Mouse (Mus musculus) limb, embryonic 12.5 days (tissue): ENCODE measurements at regions not wholly inside any gene's neighbourhood (a gene's known extent, or its start where the extent isn't known, plus 50 kb on each side); places are given as distances from the start of the nearest gene placed in this dataset.
A peak's percentile ranks its signal among the peaks of the same experiment; 100 is the strongest.

Experiments used
- ATAC-seq: fragments of 200-750 bp; cut with Nextera tagmentation; 2 replicates; pipeline ENCODE4 v1.8.0; 2017; ENCODE audit warnings: low read depth, moderate TSS enrichment; ENCODE audit not compliant: insufficient number of reproducible peaks, insufficient read depth, low FRiP score, low TSS enrichment
- H3K27ac ChIP-seq: fragments of 300-500 bp; sonication (generic); 2 replicates; pipeline ENCODE4 v1.5.1; 2016; ENCODE audit warnings: mild to moderate bottlenecking, moderate library complexity
- H3K27me3 ChIP-seq: fragments of 300-500 bp; sonication (generic); 2 replicates; pipeline ENCODE4 v1.6.1; 2016; ENCODE audit warnings: mild to moderate bottlenecking, moderate library complexity
- H3K36me3 ChIP-seq: fragments of 300-500 bp; sonication (generic); 2 replicates; pipeline ENCODE4 v1.6.1; 2016; ENCODE audit warnings: mild to moderate bottlenecking, moderate library complexity
- H3K4me1 ChIP-seq: fragments of 300-500 bp; sonication (generic); replicated peaks from 2 replicates; pipeline ENCODE4 v1.6.1; 2016
- H3K4me2 ChIP-seq: fragments of 300-500 bp; sonication (generic); 2 replicates; pipeline ENCODE4 v1.6.1; 2016; ENCODE audit warnings: mild to moderate bottlenecking, moderate library complexity
- H3K4me3 ChIP-seq: fragments of 300-500 bp; sonication (generic); replicated peaks from 2 replicates; pipeline ENCODE4 v1.5.1; 2016; ENCODE audit warnings: mild to moderate bottlenecking
- H3K9ac ChIP-seq: fragments of 300-500 bp; sonication (generic); replicated peaks from 2 replicates; pipeline ENCODE4 v1.6.1; 2016; ENCODE audit warnings: mild to moderate bottlenecking, moderate library complexity
- H3K9me3 ChIP-seq: fragments of 300-500 bp; sonication (generic); 2 replicates; pipeline ENCODE4 v1.6.1; 2016; ENCODE audit warnings: mild to moderate bottlenecking, moderate library complexity
- WGBS: fragments of 180-500 bp; shearing (Covaris S2); methylation state at CpG from one replicate; pipeline ENCODE4 v1.1.7; 2016; 5-methylcytosine and 5-hydroxymethylcytosine counted together

GRCm38 (mm10) chr3:81750164-81750563 lies 182.2 kb upstream of the Ctso start:
- peak overlapping the region; percentile 2; the same call in 1 of the 2 replicates for H3K27ac ChIP-seq
- 49% methylated on average over 1 of the region's 1 CpGs for WGBS
- no peaks in the 10 kb centered on the region for H3K9me3 ChIP-seq

GRCm38 (mm10) chr3:81752955-81753354 lies 179.4 kb upstream of the Ctso start:
- Histone ChIP-seq H3K27me3 (no peaks in the 10 kb centered on the region), H3K27ac (no peak overlapping the region), H3K36me3 (no peaks in the 10 kb centered on the region), H3K4me3 (no peak overlapping the region), H3K4me1 (peaks cover 3% of the 10 kb centered on the region; the same call in 1 of the 2 replicates), H3K9ac (no peak overlapping the region), H3K4me2 (no peak overlapping the region), H3K9me3 (no peaks in the 10 kb centered on the region)
- no peak for ATAC-seq
- WGBS, result 49% methylated on average over 4 of the region's 4 CpGs

More at GRCm38 (mm10) chr3:81750164-81750563, 182.2 kb upstream of the Ctso start:
- no peak overlapping the region for H3K4me2 ChIP-seq
- H3K9ac ChIP-seq, result no peak overlapping the region
- H3K27me3 ChIP-seq, result no peaks in the 10 kb centered on the region
- no peaks in the 10 kb centered on the region for H3K36me3 ChIP-seq
- H3K4me3 ChIP-seq, result no peak overlapping the region
- ATAC-seq, result no peak
- peaks cover 6% of the 10 kb centered on the region; the same call in 1 of the 2 replicates for H3K4me1 ChIP-seq

- no peaks in the 10 kb centered on the region for H3K36me3 ChIP-seq
- H3K27ac ChIP-seq, result peak overlapping the region; percentile 73
- H3K9ac ChIP-seq, result no peak overlapping the region
- H3K4me1 ChIP-seq, result peaks cover 10% of the 10 kb centered on the region
- H3K9me3 ChIP-seq, result no peaks in the 10 kb centered on the region
- no peak overlapping the region; the same call in 1 of the 2 replicates for H3K4me2 ChIP-seq
- ATAC-seq, result no peak
- no peak overlapping the region for H3K4me3 ChIP-seq
- H3K27me3 ChIP-seq, result no peaks in the 10 kb centered on the region
- WGBS, result 79% methylated on average over 3 of the region's 3 CpGs
Measured at GRCm38 (mm10) chr3:81760383-81760782, 172.0 kb upstream of the Ctso start.

- no peaks in the 10 kb centered on the region for H3K27me3 ChIP-seq
- H3K27ac ChIP-seq, result peak overlapping the region; percentile 73
- no peak overlapping the region for H3K4me3 ChIP-seq
- H3K4me2 ChIP-seq, result peak overlapping the region; percentile 8; the same call in 1 of the 2 replicates
- WGBS, result 13% methylated on average over 2 of the region's 2 CpGs
- peak; percentile 96 for ATAC-seq
- H3K9me3 ChIP-seq, result no peaks in the 10 kb centered on the region
- H3K36me3 ChIP-seq, result no peaks in the 10 kb centered on the region
- peaks cover 10% of the 10 kb centered on the region for H3K4me1 ChIP-seq
- H3K9ac ChIP-seq, result no peak overlapping the region
Measured at GRCm38 (mm10) chr3:81760914-81761313, 171.5 kb upstream of the Ctso start.

- Histone ChIP-seq H3K9ac (no peak overlapping the region), H3K27ac (no peak overlapping the region), H3K4me3 (no peak overlapping the region), H3K4me1 (no peaks in the 10 kb centered on the region), H3K27me3 (no peaks in the 10 kb centered on the region), H3K4me2 (no peak overlapping the region), H3K36me3 (no peaks in the 10 kb centered on the region), H3K9me3 (no peaks in the 10 kb centered on the region)
- WGBS, result 77% methylated on average over 3 of the region's 3 CpGs
- no peak for ATAC-seq
Measured at GRCm38 (mm10) chr3:81771812-81772211, 160.6 kb upstream of the Ctso start.

- Histone ChIP-seq H3K27me3 (no peaks in the 10 kb centered on the region), H3K4me2 (no peak overlapping the region), H3K36me3 (no peaks in the 10 kb centered on the region), H3K4me1 (no peaks in the 10 kb centered on the region), H3K9ac (no peak overlapping the region), H3K9me3 (no peaks in the 10 kb centered on the region), H3K27ac (no peak overlapping the region), H3K4me3 (no peak overlapping the region)
- ATAC-seq, result no peak
Measured at GRCm38 (mm10) chr3:81773012-81773411, 159.4 kb upstream of the Ctso start.

- Histone ChIP-seq H3K4me2 (no peak overlapping the region), H3K36me3 (no peaks in the 10 kb centered on the region), H3K27me3 (no peaks in the 10 kb centered on the region), H3K4me1 (peaks cover 7% of the 10 kb centered on the region; the same call in 1 of the 2 replicates), H3K9me3 (peaks cover 3% of the 10 kb centered on the region; the same call in 1 of the 2 replicates), H3K27ac (no peak overlapping the region), H3K4me3 (no peak overlapping the region), H3K9ac (no peak overlapping the region)
- WGBS, result 87% methylated on average over 9 of the region's 9 CpGs
- no peak for ATAC-seq
Measured at GRCm38 (mm10) chr3:81782081-81782480, 150.3 kb upstream of the Ctso start.

GRCm38 (mm10) chr3:81782921-81783541 lies 149.4 kb upstream of the Ctso start:
- H3K4me1 ChIP-seq, result peaks cover 7% of the 10 kb centered on the region; the same call in 1 of the 2 replicates
- H3K9ac ChIP-seq, result peak overlapping the region; percentile 50
- WGBS, result 5% methylated on average over 15 of the region's 15 CpGs
- no peaks in the 10 kb centered on the region for H3K36me3 ChIP-seq
- peak overlapping the region; percentile 53 for H3K4me2 ChIP-seq
- peak overlapping the region; percentile 26 for H3K4me3 ChIP-seq
- peak; percentile 71; the same call in 1 of the 2 replicates for ATAC-seq
- H3K27ac ChIP-seq, result peak overlapping the region; percentile 76
- peaks cover 3% of the 10 kb centered on the region; the same call in 1 of the 2 replicates for H3K9me3 ChIP-seq
- no peaks in the 10 kb centered on the region for H3K27me3 ChIP-seq

GRCm38 (mm10) chr3:81788915-81789314 lies 143.5 kb upstream of the Ctso start:
- Histone ChIP-seq H3K4me1 (no peaks in the 10 kb centered on the region), H3K9ac (no peak overlapping the region)
- ATAC-seq, result no peak

GRCm38 (mm10) chr3:81789664-81790063 lies 142.7 kb upstream of the Ctso start:
- no peak overlapping the region for H3K4me3 ChIP-seq
- no peak overlapping the region for H3K27ac ChIP-seq
- H3K9me3 ChIP-seq, result no peaks in the 10 kb centered on the region
- no peak for ATAC-seq
- H3K9ac ChIP-seq, result no peak overlapping the region
- H3K4me1 ChIP-seq, result no peaks in the 10 kb centered on the region
- no peaks in the 10 kb centered on the region for H3K27me3 ChIP-seq
- H3K4me2 ChIP-seq, result no peak overlapping the region
- WGBS, result 89% methylated on average over 6 of the region's 6 CpGs
- H3K36me3 ChIP-seq, result no peaks in the 10 kb centered on the region

More at GRCm38 (mm10) chr3:81788915-81789314, 143.5 kb upstream of the Ctso start:
- no peak overlapping the region for H3K4me3 ChIP-seq
- no peaks in the 10 kb centered on the region for H3K9me3 ChIP-seq
- H3K4me2 ChIP-seq, result no peak overlapping the region
- 75% methylated on average over 2 of the region's 2 CpGs for WGBS
- H3K27me3 ChIP-seq, result no peaks in the 10 kb centered on the region
- H3K27ac ChIP-seq, result no peak overlapping the region
- H3K36me3 ChIP-seq, result no peaks in the 10 kb centered on the region

GRCm38 (mm10) chr3:81802096-81802495 lies 130.3 kb upstream of the Ctso start:
- ATAC-seq, result no peak
- Histone ChIP-seq H3K4me3 (no peak overlapping the region), H3K27ac (no peak overlapping the region), H3K9ac (no peak overlapping the region), H3K9me3 (no peaks in the 10 kb centered on the region), H3K27me3 (no peaks in the 10 kb centered on the region), H3K4me1 (peaks cover 17% of the 10 kb centered on the region), H3K36me3 (no peaks in the 10 kb centered on the region), H3K4me2 (no peak overlapping the region)
- WGBS, result 57% methylated on average over 2 of the region's 2 CpGs

- no peak overlapping the region for H3K9ac ChIP-seq
- H3K4me2 ChIP-seq, result no peak overlapping the region
- H3K36me3 ChIP-seq, result no peaks in the 10 kb centered on the region
- no peak for ATAC-seq
- no peak overlapping the region for H3K27ac ChIP-seq
- H3K9me3 ChIP-seq, result no peaks in the 10 kb centered on the region
- peaks cover 17% of the 10 kb centered on the region for H3K4me1 ChIP-seq
- 31% methylated on average over 4 of the region's 4 CpGs for WGBS
- H3K4me3 ChIP-seq, result no peak overlapping the region
- no peaks in the 10 kb centered on the region for H3K27me3 ChIP-seq
Measured at GRCm38 (mm10) chr3:81805745-81806144, 126.7 kb upstream of the Ctso start.
